Mouse (Mus musculus) lung, postnatal 0 days (tissue): Measurements from ENCODE around the gene Olfr394. TPM values are rescaled to one million over a fixed set of nuclear protein-coding genes. Genes with fewer than 3 reads are reported as not detected.
"Not testable (repeated sequence)": the region's sequence is repeated elsewhere in the genome, so short reads cannot be mapped to it uniquely, and the experiment has no call there.

Source experiments
- ATAC-seq: fragments of 200-750 bp; cut with Nextera tagmentation; 2 replicates; pipeline ENCODE4 v1.8.0; 2017; ENCODE audit warnings: moderate library complexity
- DNase-seq: peaks from one replicate; pipeline ENCODE4 v3.0.0-alpha.2; 2016; ENCODE audit warnings: low spot score
- H3K27ac ChIP-seq: fragments of 300-500 bp; sonication (generic); 2 replicates; pipeline ENCODE4 v1.5.1; 2014; ENCODE audit warnings: antibody characterized with exemption, mild to moderate bottlenecking, low read length, mixed read lengths
- H3K27me3 ChIP-seq: fragments of 300-500 bp; sonication (generic); replicated peaks from 2 replicates; pipeline ENCODE4 v1.6.1; 2014; ENCODE audit warnings: low read length, mixed read lengths; ENCODE audit not compliant: insufficient read depth
- H3K36me3 ChIP-seq: fragments of 300-500 bp; sonication (generic); 2 replicates; pipeline ENCODE4 v1.6.1; 2014; ENCODE audit warnings: low read length, mixed read lengths; ENCODE audit not compliant: insufficient read depth
- H3K4me1 ChIP-seq: fragments of 300-500 bp; sonication (generic); 2 replicates; pipeline ENCODE4 v1.6.1; 2014; ENCODE audit warnings: antibody characterized with exemption, low read depth, low read length, mixed read lengths; ENCODE audit not compliant: insufficient read depth
- H3K4me2 ChIP-seq: fragments of 300-500 bp; sonication (generic); replicated peaks from 2 replicates; pipeline ENCODE4 v1.6.1; 2014; ENCODE audit warnings: low read depth, mild to moderate bottlenecking, low read length, moderate library complexity, mixed read lengths
- H3K4me3 ChIP-seq: fragments of 300-500 bp; sonication (generic); 2 replicates; pipeline ENCODE4 v1.5.1; 2014; ENCODE audit warnings: low read depth, low read length
- H3K9ac ChIP-seq: fragments of 300-500 bp; sonication (generic); replicated peaks from 2 replicates; pipeline ENCODE4 v1.6.1; 2014; ENCODE audit warnings: low read depth, mild to moderate bottlenecking
- H3K9me3 ChIP-seq: fragments of 300-500 bp; sonication (generic); 2 replicates; pipeline ENCODE4 v1.6.1; 2016; ENCODE audit warnings: low read length, mixed read lengths
- CTCF ChIP-seq: IDR thresholded peaks from 2 replicates; pipeline ENCODE4 v1.5.1; 2016; ENCODE audit warnings: antibody characterized with exemption, mild to moderate bottlenecking
- EP300 ChIP-seq: IDR thresholded peaks from 2 replicates; pipeline ENCODE4 v1.6.1; 2016; ENCODE audit warnings: antibody characterized with exemption, mild to moderate bottlenecking, control low read depth
- WGBS: fragments of 180-500 bp; shearing (Covaris S2); extraction: QIAGEN DNeasy Blood & Tissue Kit; methylation state at CpG from one replicate; pipeline ENCODE4 v1.1.7; 2014; 5-methylcytosine and 5-hydroxymethylcytosine counted together
- polyA plus RNA-seq: library from polyadenylated mRNA; unstranded; fragments of >200 nt; fragmentation: Nextera tagmentation; extraction: Ambion mirVana; gene quantifications from 2 replicates; pipeline ENCODE4 v1.2.1, GENCODE M21; 2015

The Olfr394 gene
- not detected in 2 replicates for polyA plus RNA-seq

DNA sequence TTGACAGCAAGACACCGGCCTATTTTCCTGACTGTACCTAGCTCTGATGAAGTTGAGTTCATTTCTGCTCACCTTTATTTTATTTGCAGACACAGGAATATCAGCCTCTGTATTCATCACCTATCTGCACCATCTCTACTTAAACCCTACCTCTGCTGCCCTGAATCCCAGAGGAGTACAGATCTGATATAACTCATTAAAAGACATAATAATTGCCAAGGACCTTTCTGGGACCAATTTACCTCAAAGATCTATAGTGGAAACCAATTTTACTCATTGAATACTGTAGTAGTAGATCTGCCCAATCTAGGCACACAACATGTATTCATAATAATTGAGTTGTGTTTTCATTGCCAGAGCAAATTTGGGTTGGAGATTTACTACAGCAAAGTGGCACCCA is at the start of gene Olfr394:
Gene Olfr394, minus strand, starts transcription at position 101 of the 400 bp plus-strand sequence.
- Histone ChIP-seq H3K27ac (no peak within 1 kb of the TSS), H3K9ac (no peak within 1 kb of the TSS), H3K4me1 (no peaks in the 10 kb centered on the region), H3K9me3 (no peaks in the 10 kb centered on the region), H3K4me2 (no peak within 1 kb of the TSS), H3K4me3 (no peak within 1 kb of the TSS), H3K36me3 (no peaks in the 10 kb centered on the region), H3K27me3 (no peaks in the 10 kb centered on the region)
- TF ChIP-seq EP300 (no peak), CTCF (no peak)
- ATAC-seq (no peak), DNase-seq (no peak)
- WGBS: 70% methylated on average over 1 of the region's 1 CpGs

DNA sequence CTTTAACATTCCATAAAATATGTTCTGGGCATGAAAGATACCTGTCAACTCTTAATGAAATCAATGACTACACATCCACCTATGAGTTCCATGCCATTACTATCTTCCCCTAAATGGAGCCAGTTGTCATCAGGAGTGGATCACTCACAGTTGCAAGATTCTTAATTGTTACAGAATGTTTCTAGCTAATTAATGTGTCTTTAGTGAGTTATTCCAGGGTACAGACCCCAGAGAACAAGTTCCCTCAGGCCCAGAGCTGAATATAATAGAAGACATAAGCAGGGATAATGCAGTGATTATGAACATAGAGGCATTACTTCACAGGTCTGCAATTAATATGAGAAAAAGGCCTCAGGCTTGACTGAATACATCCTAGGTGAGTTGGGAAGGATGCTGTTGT is 45.8 kb upstream of the Olfr394 start, which contains the start of gene Olfr23:
Gene Olfr23, plus strand, starts transcription at position 301 of the 400 bp plus-strand sequence.
- H3K27me3 ChIP-seq: no peaks in the 10 kb centered on the region
- ATAC-seq: no peak
- no peak within 1 kb of the TSS for H3K4me2 ChIP-seq
- H3K4me1 ChIP-seq: no peaks in the 10 kb centered on the region
- H3K9me3 ChIP-seq: no peaks in the 10 kb centered on the region
- H3K27ac ChIP-seq: no peak within 1 kb of the TSS
- H3K4me3 ChIP-seq: no peak within 1 kb of the TSS
- H3K9ac ChIP-seq: no peak within 1 kb of the TSS
- TF ChIP-seq CTCF (no peak), EP300 (no peak)
- DNase-seq: no peak
- H3K36me3 ChIP-seq: no peaks in the 10 kb centered on the region

DNA sequence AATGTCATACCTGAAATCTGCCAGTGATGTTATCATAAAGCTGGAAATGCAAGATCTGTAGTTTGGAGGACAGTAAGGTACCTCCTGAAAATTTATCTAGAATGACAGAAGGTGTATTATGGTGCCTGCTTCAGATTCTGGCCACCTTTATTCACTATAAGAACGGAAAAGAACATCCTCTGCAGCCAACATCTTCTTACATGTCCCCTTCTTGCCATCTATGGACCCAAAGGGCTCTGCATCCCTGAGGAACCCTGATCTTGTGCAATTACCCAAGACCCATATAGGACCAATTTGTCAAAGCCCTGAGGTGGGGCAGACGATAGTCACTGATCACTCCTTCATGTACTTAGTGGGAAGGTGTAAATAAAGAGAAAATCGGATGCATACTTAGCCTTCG is 18.6 kb upstream of the Olfr394 start, which contains the start of gene Olfr395:
Gene Olfr395, minus strand, starts transcription at position 101 of the 400 bp plus-strand sequence.
- not testable (repeated sequence) for H3K36me3 ChIP-seq, ATAC-seq, H3K9me3 ChIP-seq, H3K27ac ChIP-seq, H3K9ac ChIP-seq, H3K4me2 ChIP-seq, H3K27me3 ChIP-seq, DNase-seq, H3K4me3 ChIP-seq, H3K4me1 ChIP-seq
- 66% methylated on average over 4 of the region's 4 CpGs for WGBS

DNA sequence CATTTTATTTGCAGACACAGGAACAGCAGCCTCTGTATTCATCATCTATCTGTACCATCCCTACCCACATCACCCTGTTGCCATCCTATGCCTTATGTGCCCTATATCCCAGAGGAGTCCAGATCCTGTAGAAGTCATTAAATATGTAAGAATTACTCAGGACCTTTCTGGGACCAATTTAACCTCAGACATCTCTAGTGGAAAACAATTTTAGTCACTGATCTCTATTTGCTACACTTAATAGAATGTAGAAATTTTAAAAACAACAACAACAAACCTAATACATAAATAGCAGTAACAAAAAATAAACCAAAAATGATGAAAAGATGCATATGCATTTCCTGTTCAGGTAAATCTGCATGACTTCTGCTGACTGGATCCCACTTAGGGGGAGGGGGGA is 39.2 kb downstream of the Olfr394 start, which contains the start of gene Olfr393:
Gene Olfr393, minus strand, starts transcription at position 101 of the 400 bp plus-strand sequence.
- no peak for DNase-seq
- ATAC-seq: no peak
- Histone ChIP-seq H3K36me3 (no peaks in the 10 kb centered on the region), H3K27me3 (no peaks in the 10 kb centered on the region), H3K27ac (no peak within 1 kb of the TSS), H3K9ac (no peak within 1 kb of the TSS), H3K4me1 (no peaks in the 10 kb centered on the region), H3K9me3 (no peaks in the 10 kb centered on the region), H3K4me2 (no peak within 1 kb of the TSS), H3K4me3 (no peak within 1 kb of the TSS)
- no peak for TF ChIP-seq EP300
- TF ChIP-seq CTCF: no peak

Other genes starting within 250 kb of the Olfr394 start
- not detected in 2 replicates for gene Zfp735, start 202.0 kb downstream of the Olfr394 start, polyA plus RNA-seq
- not detected in 2 replicates for gene Olfr389, start 110.1 kb downstream of the Olfr394 start, polyA plus RNA-seq
- gene Olfr390, start 107.8 kb downstream of the Olfr394 start, polyA plus RNA-seq: not detected in 2 replicates
- not detected in 2 replicates for gene Olfr391-ps, start 87.7 kb downstream of the Olfr394 start, polyA plus RNA-seq
- gene Olfr392, start 73.7 kb downstream of the Olfr394 start, polyA plus RNA-seq: not detected in 2 replicates
- gene Olfr393, start 39.3 kb downstream of the Olfr394 start, polyA plus RNA-seq: not detected in 2 replicates
- not detected in 2 replicates for gene Olfr395, start 18.5 kb upstream of the Olfr394 start, polyA plus RNA-seq
- not detected in 2 replicates for gene Olfr23, start 45.9 kb upstream of the Olfr394 start, polyA plus RNA-seq
- not detected in 2 replicates for gene Olfr397, start 70.0 kb upstream of the Olfr394 start, polyA plus RNA-seq
- not detected in 2 replicates for gene Olfr398, start 99.6 kb upstream of the Olfr394 start, polyA plus RNA-seq
- not detected in 2 replicates for gene Olfr139, start 165.8 kb upstream of the Olfr394 start, polyA plus RNA-seq
- gene Olfr399, start 165.8 kb upstream of the Olfr394 start, polyA plus RNA-seq: not detected in 2 replicates
- not detected in 2 replicates for gene Zfp616, start 179.2 kb upstream of the Olfr394 start, polyA plus RNA-seq
- gene Olfr401, start 222.9 kb upstream of the Olfr394 start, polyA plus RNA-seq: not detected in 2 replicates